Mouse (Mus musculus) spleen, adult 2 months (tissue): Measurements from ENCODE around the gene Uchl1. TPM values are rescaled to one million over a fixed set of nuclear protein-coding genes. Genes with fewer than 3 reads are reported as not detected.

Experiments
- DNase-seq, 2 experiments: peaks; one replicate each; pipeline versions ENCODE4 v3.0.0 to v3.0.0-alpha.2; 2012 to 2021; ENCODE audit warnings: low spot score in 2 of 2, low read depth in 1 of 2
- H3K27ac ChIP-seq: fragments of 200-500 bp; 2 replicates; pipeline ENCODE4 v1.5.1; 2012; ENCODE audit warnings: low read length, inconsistent platforms; ENCODE audit not compliant: insufficient read depth
- H3K27me3 ChIP-seq: fragments of 200-500 bp; 2 replicates; pipeline ENCODE4 v1.6.1; 2012; ENCODE audit warnings: mild to moderate bottlenecking, moderate library complexity, low read length, inconsistent platforms; ENCODE audit not compliant: control insufficient read depth, insufficient read depth
- H3K36me3 ChIP-seq: fragments of 200-500 bp; 2 replicates; pipeline ENCODE4 v1.6.1; 2012; ENCODE audit warnings: mild to moderate bottlenecking, low read length, inconsistent platforms; ENCODE audit not compliant: control insufficient read depth, insufficient read depth
- H3K4me1 ChIP-seq: fragments of 200-500 bp; 2 replicates; pipeline ENCODE4 v1.6.1; 2011; ENCODE audit warnings: inconsistent platforms; ENCODE audit not compliant: control insufficient read depth, insufficient read depth, insufficient read length
- H3K4me3 ChIP-seq: fragments of 200-500 bp; 2 replicates; pipeline ENCODE4 v1.5.1; 2011; ENCODE audit warnings: mild to moderate bottlenecking, inconsistent platforms; ENCODE audit not compliant: insufficient read depth, insufficient read length; ENCODE audit errors: extremely low read depth
- CTCF ChIP-seq: fragments of 200-500 bp; IDR thresholded peaks from 2 replicates; pipeline ENCODE4 v1.5.1; 2011; ENCODE audit warnings: mild to moderate bottlenecking, inconsistent platforms; ENCODE audit not compliant: insufficient read depth, insufficient read length, insufficient replicate concordance; ENCODE audit errors: extremely low read depth
- POLR2A ChIP-seq: fragments of 200-500 bp; IDR thresholded peaks from 2 replicates; pipeline ENCODE4 v1.6.1; 2011; ENCODE audit warnings: low read depth, low read length, inconsistent platforms
- WGBS: fragments of 180-500 bp; shearing (Covaris S2); methylation state at CpG from one replicate; pipeline ENCODE4 v1.1.7; 2018; 5-methylcytosine and 5-hydroxymethylcytosine counted together
- polyA plus RNA-seq: library from polyadenylated mRNA; depleted of rRNA; stranded (reverse); fragments of >200 nt; gene quantifications from 2 replicates; pipeline ENCODE4 v1.2.3, GENCODE M21; 2012

The Uchl1 gene
- polyA plus RNA-seq, 1 experiment: 1.1 TPM

- Histone ChIP-seq H3K4me1 (no peaks in the 10 kb centered on the region), H3K4me3 (no peak overlapping the region), H3K27ac (no peak overlapping the region), H3K36me3 (no peaks in the 10 kb centered on the region), H3K27me3 (no peaks in the 10 kb centered on the region)
- 72% methylated on average over 7 of the region's 7 CpGs for WGBS
- TF ChIP-seq CTCF (no peak), POLR2A (no peak)
- no peak for DNase-seq
Observed at GRCm38 (mm10) chr5:66718880-66719279, 43.0 kb downstream of the Uchl1 start.

DNA sequence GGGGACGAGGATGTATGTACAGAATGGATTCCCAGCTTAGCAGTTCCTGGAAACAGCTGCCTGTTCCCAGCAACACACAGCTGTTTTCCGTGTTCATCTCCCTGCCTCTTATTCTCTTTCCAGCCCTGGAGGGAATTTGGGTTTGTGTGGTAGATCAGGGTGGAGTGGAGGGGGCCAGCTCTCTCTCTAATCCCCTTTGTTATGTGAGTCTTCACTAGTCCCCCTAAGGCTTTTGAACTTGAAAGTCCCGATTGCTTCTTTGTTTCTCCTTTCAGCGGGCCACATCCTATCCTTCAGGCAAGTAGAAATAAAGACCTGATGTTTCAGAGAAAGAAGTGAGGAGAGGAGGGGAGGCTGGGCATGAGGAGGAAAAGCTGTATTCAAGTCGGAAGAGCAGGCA, 45.0 kb downstream of the Uchl1 start:
- H3K4me3 ChIP-seq: no peak overlapping the region
- no peak for TF ChIP-seq POLR2A
- TF ChIP-seq CTCF: no peak
- no peak for DNase-seq
- H3K4me1 ChIP-seq: no peaks in the 10 kb centered on the region
- H3K36me3 ChIP-seq: no peaks in the 10 kb centered on the region
- H3K27ac ChIP-seq: no peak overlapping the region
- WGBS: 63% methylated on average over 5 of the region's 5 CpGs
- H3K27me3 ChIP-seq: no peaks in the 10 kb centered on the region

DNA sequence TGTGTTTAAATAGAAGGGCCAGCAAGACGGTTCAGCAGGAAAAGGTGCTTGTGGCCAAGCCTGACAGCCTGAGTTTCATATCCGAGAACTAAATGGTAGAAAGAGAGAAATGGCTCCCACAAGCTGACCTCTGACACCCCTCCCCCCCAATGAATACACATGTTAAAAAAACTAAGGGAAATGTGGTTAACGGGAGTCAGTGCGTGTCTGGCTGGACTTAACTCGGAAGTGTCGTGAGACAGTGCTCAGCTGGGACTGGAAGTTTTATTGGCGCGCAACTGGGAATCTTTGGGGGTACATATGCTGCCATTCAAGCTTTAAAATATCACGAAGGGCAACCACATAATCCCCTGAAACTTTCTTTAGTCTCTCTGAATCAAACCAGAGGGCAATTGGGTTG, 46.7 kb downstream of the Uchl1 start:
- Histone ChIP-seq H3K4me1 (no peaks in the 10 kb centered on the region), H3K4me3 (no peak overlapping the region), H3K27me3 (no peaks in the 10 kb centered on the region), H3K27ac (no peak overlapping the region), H3K36me3 (no peaks in the 10 kb centered on the region)
- DNase-seq: no peak
- 57% methylated on average over 9 of the region's 9 CpGs for WGBS
- TF ChIP-seq CTCF (no peak), POLR2A (no peak)

DNA sequence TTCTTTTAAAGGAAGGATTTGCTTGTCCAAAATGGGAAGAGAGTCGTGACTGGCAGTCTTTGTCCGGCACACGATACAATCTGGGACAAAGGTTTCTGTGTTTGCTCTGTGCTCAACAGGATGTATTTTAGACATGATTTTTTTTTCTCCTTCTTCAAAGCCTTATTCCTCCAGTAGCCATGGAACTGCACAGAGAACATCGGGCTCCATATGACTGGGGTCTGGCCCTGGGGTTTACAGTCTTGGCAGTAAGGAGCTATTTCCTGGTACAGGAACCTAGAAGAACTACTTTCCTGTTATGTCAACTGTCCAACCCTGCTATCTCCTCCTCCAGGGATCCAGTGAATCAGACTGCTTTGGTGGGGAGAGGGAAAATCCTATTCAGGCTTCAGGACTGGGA, 47.1 kb downstream of the Uchl1 start:
- no peaks in the 10 kb centered on the region for H3K36me3 ChIP-seq
- H3K27me3 ChIP-seq: no peaks in the 10 kb centered on the region
- no peaks in the 10 kb centered on the region for H3K4me1 ChIP-seq
- WGBS: 39% methylated on average over 4 of the region's 4 CpGs
- H3K27ac ChIP-seq: no peak overlapping the region
- H3K4me3 ChIP-seq: no peak overlapping the region
- TF ChIP-seq CTCF: no peak
- no peak for TF ChIP-seq POLR2A
- no peak for DNase-seq

DNA sequence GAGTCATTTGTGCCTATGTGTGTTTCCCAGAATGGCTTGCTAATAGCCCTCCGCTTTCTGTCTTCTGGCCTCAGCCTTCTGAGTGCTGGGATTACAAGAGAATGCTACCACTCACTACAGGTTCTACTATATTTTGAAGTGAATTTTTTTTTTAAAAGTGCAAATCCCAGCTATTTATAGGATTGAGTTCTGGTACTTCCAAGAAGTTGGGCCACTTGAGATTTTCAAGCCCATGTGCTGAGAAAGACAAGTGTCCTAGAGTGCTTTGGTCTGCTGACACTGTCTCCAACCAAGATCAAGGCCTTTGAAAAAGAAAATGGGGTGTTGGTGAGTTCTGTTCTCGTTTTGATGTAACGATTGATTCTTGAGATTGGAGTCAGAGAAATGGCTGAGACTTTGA, 47.7 kb downstream of the Uchl1 start:
- no peaks in the 10 kb centered on the region for H3K27me3 ChIP-seq
- TF ChIP-seq CTCF (no peak), POLR2A (no peak)
- whole genome bisulfite sequencing: 91% methylated on average over 3 of the region's 3 CpGs
- no peak for DNase-seq
- no peak overlapping the region for H3K4me3 ChIP-seq
- no peaks in the 10 kb centered on the region for H3K36me3 ChIP-seq
- no peak overlapping the region for H3K27ac ChIP-seq
- no peaks in the 10 kb centered on the region for H3K4me1 ChIP-seq

DNA sequence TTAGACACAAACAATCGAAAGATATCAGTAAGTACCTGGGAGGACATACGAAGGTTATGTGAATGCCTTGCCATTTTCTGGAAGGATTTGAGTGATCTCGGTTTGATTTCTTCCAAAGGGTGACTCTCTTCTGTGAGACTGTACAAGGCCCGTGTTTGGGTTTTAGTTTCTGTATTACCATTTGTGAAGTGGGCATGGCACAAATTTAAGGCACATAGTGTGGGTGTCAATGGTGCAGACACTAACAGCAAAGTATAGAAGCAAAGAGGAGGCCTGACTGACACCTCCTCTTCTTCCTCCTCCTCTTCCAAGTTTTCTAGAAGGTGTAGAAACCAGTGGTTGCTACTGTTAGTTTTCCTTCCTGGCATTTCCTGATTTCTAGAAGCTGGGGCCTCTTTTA, 53.4 kb downstream of the Uchl1 start:
- Histone ChIP-seq H3K4me3 (no peak overlapping the region), H3K36me3 (no peaks in the 10 kb centered on the region), H3K27me3 (0 out of 2 replicates have a peak, but pooled peaks cover 1% of the 10 kb centered on the region), H3K27ac (no peak overlapping the region), H3K4me1 (no peaks in the 10 kb centered on the region)
- TF ChIP-seq POLR2A (no peak), CTCF (no peak)
- no peak for DNase-seq
- WGBS: 92% methylated on average over 4 of the region's 4 CpGs

DNA sequence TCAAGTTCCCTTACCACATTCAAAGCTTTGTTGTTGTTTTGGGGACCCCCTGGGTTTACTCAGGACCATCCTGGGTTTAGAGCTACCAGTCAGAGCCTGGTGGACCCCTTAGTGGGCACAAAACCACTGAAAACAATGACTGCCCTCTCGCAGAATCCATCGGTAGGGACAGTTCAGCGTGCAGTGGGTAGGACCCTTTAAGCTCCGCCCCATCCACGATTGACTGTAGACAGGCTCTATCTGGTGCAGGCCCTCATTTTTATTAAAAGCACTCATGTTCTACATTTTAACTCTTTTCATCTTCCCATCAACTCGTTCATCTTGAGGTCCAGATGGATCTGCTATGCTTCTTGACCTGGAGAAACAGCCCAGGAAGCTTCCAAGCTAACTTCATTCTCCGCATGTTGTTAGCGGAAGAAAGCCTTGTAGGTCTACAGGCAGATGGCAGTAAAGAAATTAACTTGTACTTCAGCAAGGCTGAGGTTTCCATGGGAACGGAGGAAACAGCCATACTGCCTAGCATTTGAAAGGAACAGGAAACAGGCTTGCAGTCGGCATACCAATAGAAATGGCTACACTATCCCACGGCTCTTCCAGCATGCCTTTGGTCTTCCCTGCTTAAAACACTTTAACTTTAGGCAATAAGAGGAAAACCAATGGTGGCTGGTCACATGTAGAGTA, 54.9 kb downstream of the Uchl1 start:
- Histone ChIP-seq H3K36me3 (no peaks in the 10 kb centered on the region), H3K4me1 (no peaks in the 10 kb centered on the region), H3K27me3 (0 out of 2 replicates have a peak, but pooled peaks cover 1% of the 10 kb centered on the region), H3K4me3 (no peak overlapping the region), H3K27ac (no peak overlapping the region)
- WGBS: 48% methylated on average over 11 of the region's 11 CpGs
- TF ChIP-seq CTCF (no peak), POLR2A (no peak)
- no peak for DNase-seq
